Mouse (Mus musculus): Measurements from ENCODE around the gene Cemip2. TPM values are rescaled to one million over a fixed set of nuclear protein-coding genes. Genes with fewer than 3 reads are reported as not detected.

Cemip2 gene
- 1 to 10 TPM; 6.9 to 8.8 TPM for total RNA-seq (2021)
- long read RNA-seq, experiment 1, full-length matches to known transcripts: 5 of 9 reads
- long read RNA-seq, experiment 1, partial matches to known transcripts: 3 of 9 reads
- long read RNA-seq, experiment 1, other reads (novel, unspliced or antisense): 1 of 9 reads
- long read RNA-seq, experiment 2, full-length matches to known transcripts: 6 of 7 reads
- long read RNA-seq, experiment 2, partial matches to known transcripts: 1 of 7 reads
- long read RNA-seq, experiment 2, other reads (novel, unspliced or antisense): 0 of 7 reads

GRCm38 (mm10) chr19:21778147-21778917, at the start of gene Cemip2:
Gene Cemip2, plus strand, starts transcription at chr19:21778342.
- Histone ChIP-seq H3K4me3 (peak within 1 kb of the TSS; percentile 98), H3K27ac (peak within 1 kb of the TSS; percentile 92)
- intact Hi-C loops (cut with DNase I): loop anchor here (5.0 kb wide), 3 partner anchors 44 to 524 kb away; no protein-coding TSS in a partner anchor
- DNase-seq: peak; percentile 98
- peak; percentile 72 for TF ChIP-seq CTCF (IDR thresholded peaks at IDR 0.05)

DNA sequence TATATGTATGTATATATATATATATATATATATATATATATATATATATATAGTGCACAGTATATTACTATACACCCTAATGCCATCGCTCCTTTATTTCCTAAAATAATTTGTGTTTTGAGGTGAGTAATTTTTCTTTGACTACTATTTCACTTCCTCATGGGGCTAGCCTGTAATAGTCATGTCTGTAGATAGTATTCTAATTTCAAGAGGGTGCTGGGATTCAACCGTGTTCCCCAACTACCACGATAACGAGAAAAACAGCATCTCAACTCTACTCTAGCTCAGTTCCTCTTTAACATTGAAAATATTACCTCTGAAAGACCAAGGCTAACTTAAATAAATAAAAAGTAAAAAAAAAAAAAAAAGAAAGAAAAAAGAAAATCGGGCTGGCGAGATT, 49.8 kb upstream of the Cemip2 start:
- DNase-seq: no peak
- intact Hi-C loops (cut with DNase I): no loop called here
- no peak for TF ChIP-seq CTCF (IDR thresholded peaks at IDR 0.05)

GRCm38 (mm10) chr19:21731887-21732286, 46.3 kb upstream of the Cemip2 start:
- intact Hi-C loops (cut with DNase I): loop anchor here (10.0 kb wide), 1 partner anchor 573 kb away; no protein-coding TSS in a partner anchor

More for the DNA sequence above, 49.8 kb upstream of the Cemip2 start:
- H3K27ac ChIP-seq: no peak overlapping the region
- H3K4me3 ChIP-seq: no peak overlapping the region

DNA sequence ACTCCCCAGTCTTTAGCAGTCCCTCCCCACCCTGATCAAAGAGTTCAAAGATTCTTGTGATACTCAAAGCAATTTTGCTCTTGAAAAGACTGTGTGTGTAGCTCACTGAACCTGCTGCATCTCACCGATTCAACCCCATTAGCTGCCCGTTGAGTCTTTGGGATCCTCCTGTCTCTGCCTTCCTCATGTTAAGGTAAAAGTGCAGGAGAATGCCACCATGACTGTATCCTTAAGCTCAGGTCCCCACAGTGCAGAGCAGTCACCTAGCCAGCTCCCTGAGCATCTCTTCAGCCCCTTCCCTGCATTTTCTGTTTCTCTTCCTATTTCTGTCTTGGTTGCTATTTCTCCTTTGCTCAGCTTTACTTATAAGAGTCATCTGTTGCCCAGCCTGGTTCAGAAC, 45.0 kb upstream of the Cemip2 start:
- intact Hi-C loops (cut with DNase I): loop anchor here (10.0 kb wide), 1 partner anchor 572 kb away; no protein-coding TSS in a partner anchor
- H3K27ac ChIP-seq: no peak overlapping the region
- H3K4me3 ChIP-seq: no peak overlapping the region
- DNase-seq: no peak
- TF ChIP-seq CTCF (IDR thresholded peaks at IDR 0.05): no peak

More at GRCm38 (mm10) chr19:21731887-21732286, 46.3 kb upstream of the Cemip2 start:
- DNase-seq: no peak
- no peak overlapping the region for H3K27ac ChIP-seq
- H3K4me3 ChIP-seq: no peak overlapping the region
- TF ChIP-seq CTCF (IDR thresholded peaks at IDR 0.05): no peak

GRCm38 (mm10) chr19:21734112-21734511, 44.0 kb upstream of the Cemip2 start:
- no peak for DNase-seq
- intact Hi-C loops (cut with DNase I): loop anchor here (10.0 kb wide), 1 partner anchor 571 kb away; no protein-coding TSS in a partner anchor
- Histone ChIP-seq H3K4me3 (no peak overlapping the region), H3K27ac (no peak overlapping the region)
- TF ChIP-seq CTCF (IDR thresholded peaks at IDR 0.05): peak; percentile 68

- Histone ChIP-seq H3K4me3 (peak overlapping the region; percentile 58), H3K27ac (peak overlapping the region; percentile 78)
- DNase-seq: no peak
- no peak for TF ChIP-seq CTCF (IDR thresholded peaks at IDR 0.05)
- intact Hi-C loops (cut with DNase I): loop anchor here (10.0 kb wide), 1 partner anchor 567 kb away; no protein-coding TSS in a partner anchor
Observed at GRCm38 (mm10) chr19:21737446-21737845, 40.7 kb upstream of the Cemip2 start.

DNA sequence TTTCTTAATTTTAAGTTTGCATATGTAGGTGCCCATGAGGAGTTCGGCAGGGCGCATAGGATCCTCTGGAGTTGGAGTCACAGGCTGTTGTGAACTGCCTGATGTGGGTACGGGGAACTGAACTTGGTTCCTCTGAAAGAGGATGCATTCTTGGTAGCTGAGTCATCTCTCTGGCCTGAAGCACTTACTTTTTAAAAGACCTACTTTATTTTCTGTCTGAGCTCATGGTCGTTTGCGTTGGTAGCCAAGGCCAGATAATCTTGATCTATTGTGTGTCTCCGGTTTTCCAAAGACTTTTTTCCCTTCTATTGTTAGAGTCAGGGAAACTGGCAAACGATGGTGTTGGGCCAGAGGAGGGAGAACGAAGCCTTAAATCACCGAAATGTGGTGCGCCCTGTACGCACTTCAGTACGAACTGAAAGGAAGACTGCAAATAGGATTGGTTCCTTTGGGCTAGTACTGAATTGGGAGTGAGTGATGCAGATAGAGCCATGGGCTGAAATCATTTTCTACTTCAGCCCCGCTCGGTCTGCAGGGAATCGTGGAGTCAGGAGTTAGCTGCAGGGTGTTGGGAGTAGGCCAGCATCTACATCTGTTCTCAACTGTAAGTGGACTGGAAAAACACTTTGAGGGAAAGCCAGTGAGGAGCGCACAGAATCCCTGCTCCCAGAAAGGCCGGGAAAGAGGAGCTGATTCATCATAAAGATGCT, 40.1 kb upstream of the Cemip2 start:
- H3K4me3 ChIP-seq: peak overlapping the region; percentile 58
- TF ChIP-seq CTCF (IDR thresholded peaks at IDR 0.05): no peak

DNA sequence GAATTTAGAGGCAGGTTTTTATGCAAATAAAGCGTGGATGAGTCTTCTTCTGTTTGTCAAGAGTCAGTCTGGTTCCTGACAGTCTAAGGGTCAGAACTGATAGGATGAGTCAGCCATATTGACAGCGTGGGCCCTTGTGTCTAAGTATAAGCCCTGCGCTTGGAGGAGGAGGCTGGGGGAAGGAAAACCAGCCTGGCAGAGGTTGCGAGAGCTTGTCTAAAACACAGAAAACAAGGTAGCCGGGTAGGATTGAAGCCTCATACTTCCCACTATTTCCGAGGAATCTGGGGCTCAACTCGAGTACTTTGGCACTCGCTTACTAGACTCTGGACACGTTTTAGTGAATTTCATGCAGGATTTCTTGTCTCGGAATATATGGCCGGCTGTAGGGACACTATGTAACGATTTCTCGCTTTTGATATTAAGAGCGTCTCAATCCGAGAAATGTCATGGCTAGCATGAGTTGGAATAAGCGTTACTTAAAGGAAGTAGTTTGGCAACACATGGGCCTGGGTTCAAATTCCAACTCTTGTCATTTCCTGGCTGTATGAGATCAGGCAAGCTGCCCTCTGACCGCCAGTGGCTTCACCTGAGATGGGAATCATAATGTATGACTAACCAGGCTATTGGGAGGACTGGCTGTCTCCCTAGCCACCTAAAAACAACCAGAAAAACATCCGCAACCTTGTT, 39.4 kb upstream of the Cemip2 start:
- H3K4me3 ChIP-seq: peak overlapping the region; percentile 58
- intact Hi-C loops (cut with DNase I): loop anchor here (10.0 kb wide), 1 partner anchor 566 kb away; no protein-coding TSS in a partner anchor
- DNase-seq: no peak
- no peak for TF ChIP-seq CTCF (IDR thresholded peaks at IDR 0.05)
- H3K27ac ChIP-seq: peak overlapping the region; percentile 78

More for the DNA sequence above, 40.1 kb upstream of the Cemip2 start:
- H3K27ac ChIP-seq: peak overlapping the region; percentile 78
- DNase-seq: peak; percentile 76
- intact Hi-C loops (cut with DNase I): loop anchor here (10.0 kb wide), 1 partner anchor 567 kb away; no protein-coding TSS in a partner anchor

DNA sequence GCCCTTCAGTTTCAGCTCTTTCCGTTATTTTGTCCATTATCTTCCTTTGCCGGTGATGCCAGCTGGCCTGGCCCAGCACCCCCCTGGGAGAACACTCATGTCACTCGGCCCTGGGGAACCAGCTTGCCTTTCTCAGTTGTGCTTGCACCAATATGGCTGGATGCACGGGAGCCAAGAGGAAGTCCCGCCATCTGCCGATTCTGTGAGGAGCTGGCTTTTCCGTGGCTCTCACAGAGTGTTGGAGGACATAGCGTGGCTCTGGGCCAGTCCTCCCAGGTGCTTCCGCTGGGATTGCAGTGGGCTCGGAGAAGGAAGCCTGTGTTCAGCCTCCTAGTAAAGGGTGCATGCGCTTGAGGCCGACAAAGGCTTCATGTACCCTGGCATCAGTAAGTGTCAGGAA, 36.0 kb upstream of the Cemip2 start:
- Histone ChIP-seq H3K27ac (no peak overlapping the region), H3K4me3 (no peak overlapping the region)
- no peak for TF ChIP-seq CTCF (IDR thresholded peaks at IDR 0.05)
- peak; percentile 37 for DNase-seq
- intact Hi-C loops (cut with DNase I): no loop called here

- no peak overlapping the region for H3K4me3 ChIP-seq
- DNase-seq: no peak
- no peak for TF ChIP-seq CTCF (IDR thresholded peaks at IDR 0.05)
- intact Hi-C loops (cut with DNase I): loop anchor here (5.0 kb wide), 1 partner anchor 368 kb away; no protein-coding TSS in a partner anchor
- no peak overlapping the region for H3K27ac ChIP-seq
Observed at GRCm38 (mm10) chr19:21745586-21745985, 32.6 kb upstream of the Cemip2 start.

DNA sequence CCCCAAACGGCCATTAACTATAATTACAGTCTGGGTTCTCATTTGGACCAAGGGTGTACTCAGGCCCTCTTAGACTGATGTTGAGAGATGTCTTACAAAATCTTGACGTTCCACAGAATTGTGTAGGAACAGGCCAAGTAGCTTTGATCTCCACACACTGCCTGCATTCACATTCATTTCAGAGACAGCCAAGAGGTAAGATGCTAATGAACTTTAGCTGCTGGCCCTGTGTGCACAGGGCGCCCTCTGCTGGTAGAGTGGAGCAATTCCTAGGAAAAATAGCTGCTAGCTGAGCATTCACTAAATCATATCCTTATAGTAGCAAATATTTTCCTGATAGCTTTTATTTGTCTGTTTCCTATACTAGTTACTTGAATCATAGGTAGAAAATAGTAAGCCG, 30.8 kb upstream of the Cemip2 start:
- intact Hi-C loops (cut with DNase I): loop anchor here (1.0 to 5.0 kb wide), 2 partner anchors 176 to 370 kb away; no protein-coding TSS in a partner anchor
- H3K27ac ChIP-seq: no peak overlapping the region
- peak; percentile 100 for TF ChIP-seq CTCF (IDR thresholded peaks at IDR 0.05)
- no peak overlapping the region for H3K4me3 ChIP-seq
- DNase-seq: peak; percentile 70

- Histone ChIP-seq H3K4me3 (no peak overlapping the region), H3K27ac (no peak overlapping the region)
- TF ChIP-seq CTCF (IDR thresholded peaks at IDR 0.05): no peak
- intact Hi-C loops (cut with DNase I): no loop called here
- no peak for DNase-seq
Observed at GRCm38 (mm10) chr19:21750154-21750553, 28.0 kb upstream of the Cemip2 start.

All from gastrocnemius, adult 2 months (tissue).